Mouse (Mus musculus): ENCODE measurements around the gene Fam243. TPM values are rescaled to one million over a fixed set of nuclear protein-coding genes. Genes with fewer than 3 reads are reported as not detected.

The Fam243 gene
- not detected for total RNA-seq (2021)

DNA sequence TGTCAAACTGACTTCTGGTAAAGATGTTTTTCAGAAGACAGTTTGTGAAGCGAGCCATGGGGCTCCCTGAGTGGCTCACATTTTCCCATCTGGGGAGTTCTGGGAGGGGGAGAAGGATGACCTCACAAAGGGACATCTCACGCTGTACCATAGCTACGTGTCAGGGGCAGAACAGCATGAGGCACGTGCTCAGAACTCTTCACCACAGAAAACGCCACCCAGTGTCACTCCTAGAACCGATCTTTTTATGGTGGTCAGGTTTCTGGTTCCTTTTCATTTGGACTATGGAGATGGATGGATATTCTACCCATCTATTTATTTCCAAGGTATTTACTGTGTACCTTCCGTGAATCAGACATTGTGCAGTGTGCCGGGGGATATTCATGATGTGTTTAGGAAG is at the start of gene Fam243:
TSS of gene Fam243 (minus strand) at position 101 of the 400 bp plus-strand sequence.
- DNase-seq (ENCODE audit: extremely low spot score in 1 of 2, low spot score in 1 of 2): no peak

DNA sequence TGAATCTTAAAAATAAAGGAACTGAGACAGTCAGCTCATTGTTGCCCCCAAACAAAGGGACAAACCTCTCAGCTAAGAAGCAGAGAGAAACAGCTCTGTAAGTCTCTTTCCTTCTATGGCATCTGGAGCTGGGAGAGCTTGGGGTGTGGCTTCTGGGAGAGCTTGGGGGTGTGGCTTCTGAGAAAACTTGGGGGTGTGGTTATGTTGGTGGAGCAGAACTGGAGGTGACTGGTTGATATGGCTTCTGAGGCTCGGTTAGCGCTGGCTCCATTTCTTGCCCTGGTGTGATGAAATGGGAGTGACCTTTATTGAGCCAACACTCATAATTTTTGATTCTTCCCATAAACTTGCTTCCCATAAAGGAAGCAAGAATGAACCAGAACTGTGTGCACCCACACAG is 48.0 kb upstream of the Fam243 start:
- DNase-seq (ENCODE audit: extremely low spot score in 1 of 2, low spot score in 1 of 2): no peak

DNA sequence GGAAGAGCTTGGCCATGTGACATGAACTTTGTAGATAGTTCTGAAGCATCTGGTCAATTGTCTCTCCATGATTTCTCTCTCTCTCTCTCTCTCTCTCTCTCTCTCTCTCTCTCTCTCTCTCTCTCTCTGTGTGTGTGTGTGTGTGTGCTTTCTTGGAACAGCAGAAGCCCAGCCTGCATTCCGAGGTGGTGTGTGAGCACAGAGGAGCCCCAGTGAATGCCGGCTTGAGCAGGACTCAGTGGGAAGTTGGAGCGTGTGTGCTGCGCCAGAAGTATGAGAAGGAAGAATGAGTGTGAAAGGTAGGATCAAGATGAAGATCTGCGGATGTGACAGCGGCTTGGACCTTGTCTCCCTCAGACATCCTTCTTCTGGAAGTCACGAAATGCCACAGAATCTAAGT is 44.2 kb upstream of the Fam243 start:
- DNase-seq (ENCODE audit: extremely low spot score in 1 of 2, low spot score in 1 of 2): no peak

DNA sequence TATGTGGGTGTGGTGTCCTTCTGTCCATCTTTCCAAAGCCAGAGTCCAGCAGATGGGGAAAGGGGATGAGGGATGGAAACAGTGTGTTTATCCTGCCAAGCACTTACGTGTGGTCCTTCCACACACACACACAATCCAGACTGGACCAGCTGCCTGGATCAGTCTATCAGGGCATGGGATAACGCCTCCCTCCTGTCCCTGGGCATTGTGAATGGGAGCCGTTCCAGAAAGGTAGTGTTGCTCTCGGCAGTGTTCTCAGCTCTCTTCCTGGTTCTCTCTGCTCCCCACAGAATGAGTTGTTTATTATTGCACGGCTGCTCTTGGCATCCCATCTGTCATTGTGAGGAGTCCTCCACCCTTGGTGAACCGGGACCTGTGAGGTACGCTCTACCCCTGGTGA is 39.5 kb upstream of the Fam243 start:
- DNase-seq (ENCODE audit: extremely low spot score in 1 of 2, low spot score in 1 of 2): no peak

DNA sequence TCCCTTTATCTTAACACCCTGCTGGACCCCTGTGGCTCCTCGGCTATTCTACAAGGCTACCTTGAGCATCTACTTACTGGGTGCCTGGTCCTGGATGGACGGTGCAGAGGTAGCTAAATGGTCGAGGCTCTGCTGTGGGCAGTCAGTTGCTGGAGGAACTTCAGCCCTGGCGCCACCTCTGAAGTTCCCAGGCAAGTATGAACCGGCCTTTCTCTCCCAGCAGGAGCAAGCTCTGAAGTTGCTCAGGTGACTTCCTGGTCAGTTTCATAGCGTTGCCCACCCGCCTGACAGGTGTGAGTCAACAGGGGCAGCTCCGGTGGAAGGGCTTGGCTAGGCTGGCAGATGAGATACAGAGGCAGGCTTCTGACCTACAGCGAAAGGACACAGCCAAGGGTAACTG is 38.0 kb upstream of the Fam243 start, which contains the start of gene Kcne1:
TSS of gene Kcne1 (minus strand) at position 240 of the 400 bp plus-strand sequence.
- no peak for DNase-seq (ENCODE audit: extremely low spot score in 1 of 2, low spot score in 1 of 2)

DNA sequence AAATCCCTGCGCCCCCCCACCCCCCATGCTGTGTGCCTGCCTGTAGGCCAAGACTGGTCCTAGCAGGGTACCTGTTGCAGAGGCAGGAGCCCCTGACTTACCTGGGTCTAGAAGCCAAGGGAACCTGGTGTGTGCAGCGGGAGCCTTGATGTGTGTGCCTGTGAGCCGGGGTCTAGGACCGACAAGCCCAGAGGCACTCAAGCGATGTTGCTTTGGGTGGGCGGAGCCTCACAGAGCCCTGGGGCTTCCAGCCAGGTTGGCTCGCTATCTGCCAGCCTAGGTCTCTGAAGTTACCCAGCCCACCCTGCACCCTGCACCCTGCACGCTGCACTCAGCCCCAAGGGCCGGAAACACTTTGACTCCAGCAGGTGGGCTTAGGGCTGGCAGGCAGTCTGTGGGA is 37.5 kb upstream of the Fam243 start:
- no peak for DNase-seq (ENCODE audit: extremely low spot score in 1 of 2, low spot score in 1 of 2)

DNA sequence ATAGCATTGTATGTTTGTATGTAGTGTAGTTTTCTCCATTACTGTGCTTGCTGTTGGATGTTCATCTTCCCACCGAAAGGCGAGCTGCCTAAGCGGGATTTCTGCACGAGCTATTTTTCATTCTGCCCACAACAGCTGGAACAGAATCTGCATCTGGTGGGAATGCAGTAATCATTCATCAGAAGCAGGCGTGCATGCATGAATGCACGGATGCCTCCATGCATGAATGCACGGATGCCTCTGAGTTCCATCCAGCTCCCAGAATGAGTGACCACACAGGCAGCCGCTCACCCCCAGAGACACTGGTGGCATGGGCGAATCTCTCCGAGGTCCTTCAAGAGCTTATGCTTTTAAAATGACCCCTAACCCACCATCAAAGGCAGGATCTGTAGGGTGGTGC is 36.3 kb upstream of the Fam243 start:
- no peak for DNase-seq (ENCODE audit: extremely low spot score in 1 of 2, low spot score in 1 of 2)

DNA sequence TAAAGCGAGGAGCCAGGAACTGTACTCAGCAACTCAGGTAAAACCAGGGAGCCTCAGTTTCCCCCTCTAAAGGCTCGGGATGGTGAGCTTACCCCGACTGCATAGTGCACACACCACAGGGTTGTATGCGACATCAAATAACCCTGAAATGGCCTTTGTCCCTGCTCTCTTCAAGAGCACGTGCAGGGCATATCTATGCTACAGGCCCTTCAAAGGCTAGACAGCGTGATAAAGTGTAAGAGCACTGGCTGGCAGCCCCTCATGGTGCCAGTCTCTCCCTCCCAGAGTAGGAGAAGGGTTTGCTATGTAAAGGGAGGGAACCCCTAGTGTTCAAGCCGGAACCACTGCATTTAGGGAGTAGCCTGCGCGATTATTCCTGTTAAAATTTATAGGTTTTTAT is 35.8 kb upstream of the Fam243 start:
- no peak for DNase-seq (ENCODE audit: extremely low spot score in 1 of 2, low spot score in 1 of 2)

DNA sequence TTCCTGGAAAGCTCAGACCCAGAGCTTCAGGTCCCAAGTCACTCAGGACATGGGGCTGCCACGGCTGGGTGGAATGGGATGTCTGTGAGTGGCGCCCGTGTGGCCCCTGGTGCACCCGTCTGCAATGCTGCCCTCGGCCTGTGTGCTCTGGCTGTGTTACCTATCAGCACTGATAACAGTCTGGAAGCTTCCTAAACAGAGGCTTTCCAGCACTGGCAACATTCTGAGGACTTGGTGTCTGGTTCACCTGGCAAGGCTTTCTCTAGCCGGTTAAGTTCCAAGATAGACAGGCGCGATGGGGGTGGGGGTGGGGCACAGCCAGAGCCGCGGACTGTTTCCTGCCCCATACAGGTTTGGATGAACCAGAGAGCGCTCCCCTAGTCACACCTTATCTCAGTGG is 34.7 kb upstream of the Fam243 start:
- no peak for DNase-seq (ENCODE audit: extremely low spot score in 1 of 2, low spot score in 1 of 2)

DNA sequence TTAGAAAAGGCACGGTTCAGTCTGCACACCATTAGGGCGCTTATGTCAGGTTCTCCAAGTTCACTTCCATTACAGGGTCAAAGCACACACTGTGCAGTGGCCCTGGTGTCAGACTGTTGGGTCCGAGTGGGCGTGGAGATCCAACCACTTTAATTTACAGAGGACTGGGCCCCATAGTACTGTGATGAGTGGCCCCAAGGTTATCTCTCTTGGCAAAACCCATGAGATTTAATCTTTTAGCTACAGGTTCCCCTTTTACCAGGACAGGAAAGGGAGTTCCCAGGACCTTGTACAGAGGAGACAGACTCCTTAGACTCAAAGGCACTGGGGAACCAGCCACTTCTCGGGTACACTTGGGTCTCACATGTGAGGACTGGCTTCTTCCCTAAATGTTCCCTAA is 34.1 kb upstream of the Fam243 start:
- DNase-seq (ENCODE audit: extremely low spot score in 1 of 2, low spot score in 1 of 2): no peak

DNA sequence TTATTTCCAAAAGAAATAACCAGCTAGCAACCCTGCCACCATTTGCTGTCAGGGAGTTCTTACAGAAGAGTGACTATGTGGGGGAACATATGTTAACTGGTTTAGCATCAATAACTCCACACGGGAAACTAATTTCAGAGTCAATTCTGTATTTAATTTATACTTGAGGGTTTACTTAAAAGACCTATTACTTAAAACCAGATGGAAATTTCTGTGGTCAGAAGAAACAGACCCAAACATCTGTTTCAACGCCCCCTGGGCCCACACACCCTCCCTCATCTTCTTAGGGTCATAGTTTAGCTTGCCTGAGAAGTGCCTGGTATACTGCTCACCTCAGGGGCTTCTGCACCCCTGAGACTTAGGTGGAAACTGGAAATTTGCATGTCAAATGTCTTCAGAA is 32.7 kb upstream of the Fam243 start:
- no peak for DNase-seq (ENCODE audit: extremely low spot score in 1 of 2, low spot score in 1 of 2)

DNA sequence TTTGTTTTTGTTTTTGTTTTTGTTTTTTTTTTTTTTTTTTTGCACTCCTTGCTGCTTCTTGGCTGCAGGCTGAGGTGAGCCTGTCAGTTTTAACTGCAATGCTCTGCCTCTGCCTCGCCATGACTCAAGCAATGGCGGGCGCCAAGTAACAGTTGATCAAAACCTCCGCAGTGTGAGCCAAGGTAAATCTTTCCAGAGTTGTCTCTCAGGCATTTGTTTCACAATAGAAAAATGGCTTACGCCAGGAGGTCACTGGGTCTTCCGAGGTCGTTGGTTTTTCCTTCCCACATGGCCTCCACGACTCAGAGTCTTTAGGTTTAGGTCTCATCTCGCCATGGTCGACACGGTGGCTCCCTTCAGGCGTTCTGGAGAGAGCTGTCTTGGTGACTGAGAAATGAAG is 32.1 kb upstream of the Fam243 start:
- no peak for DNase-seq (ENCODE audit: extremely low spot score in 1 of 2, low spot score in 1 of 2)

DNA sequence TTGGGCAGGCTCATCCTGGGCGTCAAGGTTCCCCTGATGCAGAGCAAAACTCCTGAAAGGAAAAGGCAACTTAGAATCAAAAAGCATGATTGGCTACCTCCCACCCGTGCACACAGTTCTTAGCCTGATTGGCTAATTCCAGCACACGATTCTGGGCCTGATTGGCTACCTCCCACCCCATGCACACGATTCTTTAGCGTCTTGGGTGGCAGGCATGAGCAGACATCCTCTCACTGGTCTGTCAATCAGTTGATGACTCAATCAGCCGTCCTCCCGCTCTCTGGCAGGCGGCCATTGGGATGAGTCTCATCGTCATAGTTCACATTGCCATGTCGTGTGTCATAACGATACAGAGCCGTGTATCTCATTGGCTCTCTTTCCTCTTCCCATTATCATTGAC is 27.7 kb upstream of the Fam243 start:
- DNase-seq (ENCODE audit: extremely low spot score in 1 of 2, low spot score in 1 of 2): peak in 1 of 2 experiments; percentile 22

DNA sequence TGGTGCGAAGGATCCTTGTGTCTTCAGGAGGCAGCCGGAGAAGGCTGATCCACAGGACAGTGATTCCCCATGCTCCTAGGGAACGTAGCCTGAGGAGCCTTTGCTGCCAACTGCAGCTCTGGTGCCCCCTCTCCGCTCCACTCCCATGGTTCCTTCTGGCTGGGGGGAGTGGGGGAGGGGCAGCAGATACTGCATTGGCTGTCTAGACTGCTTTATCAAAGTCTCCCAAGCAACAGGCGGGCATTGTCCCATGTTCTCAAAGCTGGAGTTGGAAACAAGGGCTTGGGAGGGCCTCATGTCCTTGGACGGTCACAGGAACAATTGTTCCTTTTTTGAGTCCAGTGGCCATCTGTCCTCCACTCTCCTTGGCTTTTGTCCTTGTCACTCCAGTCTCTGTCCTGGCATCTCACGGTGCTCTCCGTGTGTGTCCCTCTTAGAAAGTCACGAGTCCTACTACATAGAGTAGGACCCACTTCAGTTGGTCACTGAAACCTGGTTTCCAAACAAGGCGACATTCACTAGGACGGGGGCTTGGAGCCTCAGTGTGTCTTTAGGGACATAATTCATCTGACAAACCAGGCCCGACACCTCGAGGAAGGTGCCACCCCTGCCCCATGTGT is 25.2 kb upstream of the Fam243 start:
- DNase-seq (ENCODE audit: extremely low spot score in 1 of 2, low spot score in 1 of 2): no peak

DNA sequence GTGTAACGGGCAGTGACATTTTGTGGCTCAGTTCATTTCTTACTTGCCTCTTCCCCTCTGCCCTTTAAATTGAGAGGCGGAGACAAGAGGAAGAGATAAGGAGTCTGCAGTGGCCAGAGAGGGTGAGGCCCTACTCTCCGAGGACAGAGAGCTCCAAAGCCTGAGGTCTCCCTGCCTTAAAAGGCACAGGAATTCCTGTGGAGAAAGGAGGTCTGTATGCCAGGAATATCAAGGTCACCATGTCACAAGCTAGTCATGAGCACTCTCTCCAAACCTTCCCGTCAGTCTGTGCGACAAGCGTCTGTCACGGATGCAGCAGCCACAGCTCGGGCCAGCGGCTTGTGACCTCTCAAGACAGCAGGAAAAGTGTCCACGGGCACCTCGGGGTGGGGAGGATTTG is 23.9 kb upstream of the Fam243 start:
- no peak for DNase-seq (ENCODE audit: extremely low spot score in 1 of 2, low spot score in 1 of 2)

DNA sequence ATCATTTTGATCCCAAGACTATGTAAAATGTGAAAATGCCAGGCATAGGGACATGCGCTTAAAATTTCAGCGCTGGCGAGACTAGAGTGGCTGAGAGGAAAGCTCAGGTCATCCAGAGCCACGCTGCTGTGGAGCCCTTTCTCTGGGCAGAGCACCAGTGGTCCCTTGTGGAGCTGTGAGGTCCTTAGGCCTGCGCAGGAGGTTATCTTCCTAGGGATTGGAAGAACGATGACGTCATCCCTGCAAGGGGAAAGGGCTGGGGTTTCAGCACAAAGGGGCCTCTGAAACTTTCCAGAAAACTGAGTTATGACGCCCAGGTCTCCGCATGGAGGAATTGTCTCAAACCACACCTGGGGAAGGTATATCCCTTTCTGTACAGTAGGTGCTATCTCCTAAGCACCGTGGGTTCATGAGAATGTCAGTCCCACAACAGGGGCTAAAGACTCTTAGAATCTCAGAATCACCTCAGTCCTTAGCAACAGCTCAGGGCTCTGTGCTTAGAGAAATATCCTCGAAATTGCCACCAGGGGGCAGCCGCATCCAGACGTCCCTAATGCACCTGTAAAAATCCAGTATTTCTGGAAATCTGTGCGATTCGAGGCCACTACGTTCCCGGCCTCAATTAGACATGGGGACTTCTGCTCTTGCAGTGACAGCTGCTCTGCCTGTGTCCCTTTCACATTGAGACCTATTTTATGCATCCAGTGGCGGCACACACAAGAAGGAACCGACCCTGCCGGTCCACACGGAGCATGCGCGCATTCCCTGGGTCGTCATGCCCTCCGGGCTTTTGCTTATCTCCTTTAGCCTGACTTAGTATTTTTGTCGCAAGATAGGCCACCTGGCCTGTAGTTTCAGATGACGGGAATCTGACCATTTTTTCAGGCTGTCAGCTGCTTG is 19.6 kb upstream of the Fam243 start:
- DNase-seq (ENCODE audit: extremely low spot score in 1 of 2, low spot score in 1 of 2): peak; percentile 65 to 82

DNA sequence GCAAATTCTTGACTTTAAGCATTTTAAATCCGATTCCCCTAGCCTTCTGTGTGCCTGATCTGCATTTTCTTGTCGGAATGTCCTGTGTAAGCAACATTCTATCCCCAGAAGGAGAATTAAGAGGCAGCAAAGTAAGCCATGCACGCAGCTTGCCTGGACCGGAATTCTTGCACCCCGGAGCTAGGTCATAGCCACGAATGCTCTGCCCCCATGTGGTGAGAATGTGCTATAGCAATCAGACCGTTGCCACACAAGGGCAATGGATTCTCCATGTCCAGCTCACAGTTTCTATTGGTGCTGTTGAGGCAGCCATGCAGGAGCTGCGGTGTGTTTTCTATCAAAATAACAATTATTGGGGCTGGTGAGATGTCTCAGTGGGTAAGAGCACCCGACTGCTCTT is 15.0 kb upstream of the Fam243 start:
- DNase-seq (ENCODE audit: extremely low spot score in 1 of 2, low spot score in 1 of 2): peak; percentile 52 to 69

DNA sequence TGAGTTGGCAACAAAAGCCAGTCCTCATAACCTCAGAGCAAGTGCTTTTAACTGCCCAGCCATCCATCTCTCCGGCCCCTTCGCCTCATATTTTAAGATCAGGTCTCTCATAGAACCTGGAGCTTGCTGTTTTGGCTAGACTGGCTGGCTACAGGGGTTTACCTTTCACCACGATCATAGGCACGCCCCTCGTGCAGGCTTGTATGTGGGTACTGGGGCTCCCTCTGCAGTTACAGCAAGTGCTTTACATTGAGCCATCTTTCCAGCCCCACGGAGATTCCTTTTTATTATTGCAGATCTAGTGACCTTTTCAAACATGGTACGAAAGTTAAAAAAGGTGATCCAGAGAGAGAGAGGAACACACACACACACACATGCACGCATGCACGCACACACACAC is 13.4 kb upstream of the Fam243 start:
- DNase-seq (ENCODE audit: extremely low spot score in 1 of 2, low spot score in 1 of 2): no peak

DNA sequence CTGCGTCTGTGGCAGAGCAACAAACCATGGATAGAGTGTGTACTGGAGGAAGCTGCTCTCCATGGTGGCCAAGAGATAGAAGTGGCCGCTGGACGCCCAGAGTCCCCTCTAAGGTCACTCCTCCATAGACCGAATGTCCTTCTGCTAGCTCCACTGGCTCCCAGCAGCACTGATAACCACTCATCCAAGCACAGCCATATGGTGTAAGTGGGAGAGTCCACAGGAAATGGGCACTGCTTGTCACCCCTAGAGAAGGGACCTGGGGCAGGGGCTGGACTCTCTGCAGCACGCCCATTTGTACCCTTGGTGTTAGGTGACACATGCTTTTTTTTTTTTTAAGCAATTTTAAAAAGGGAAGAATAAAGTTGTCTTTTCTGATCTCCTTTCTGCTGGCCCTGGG is 9.7 kb upstream of the Fam243 start:
- DNase-seq (ENCODE audit: extremely low spot score in 1 of 2, low spot score in 1 of 2): no peak

DNA sequence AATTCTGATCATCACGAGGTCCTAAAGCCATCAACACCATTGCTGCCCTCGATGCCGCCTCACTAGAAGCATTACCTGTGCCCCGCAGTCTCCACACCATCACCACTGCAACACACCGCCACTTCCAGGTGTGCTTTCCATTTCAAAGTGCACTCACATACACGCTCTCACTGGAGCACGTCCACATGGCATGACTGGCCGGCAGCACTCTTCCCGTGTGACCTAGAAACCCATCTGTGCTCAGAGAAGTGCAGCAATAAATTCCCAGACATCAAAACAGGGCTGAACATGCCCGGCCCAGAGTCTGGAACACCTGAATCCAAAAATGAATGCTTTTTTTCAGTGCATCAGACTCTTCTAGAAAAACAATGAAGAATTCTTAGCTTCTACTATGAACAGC is 6.7 kb upstream of the Fam243 start:
- DNase-seq (ENCODE audit: extremely low spot score in 1 of 2, low spot score in 1 of 2): no peak

DNA sequence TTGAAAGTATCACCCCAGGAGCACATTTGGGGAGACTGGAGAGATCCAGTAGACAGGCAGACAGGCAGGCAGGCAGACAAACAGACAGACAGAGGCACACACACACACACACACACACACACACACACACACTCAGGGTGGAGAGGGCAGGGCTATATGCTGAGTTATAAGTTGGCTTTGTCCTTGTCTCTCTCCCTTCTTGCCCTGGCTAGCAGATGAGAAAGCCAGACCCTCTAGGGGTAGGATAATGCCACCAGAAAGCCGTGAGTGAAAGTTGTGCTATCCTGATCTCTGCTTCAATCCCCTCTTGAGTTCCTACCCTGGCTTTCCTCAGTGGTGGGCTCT is 3.8 kb upstream of the Fam243 start:
- DNase-seq (ENCODE audit: extremely low spot score in 1 of 2, low spot score in 1 of 2): no peak

Measured in layer of hippocampus, postnatal 25 days (tissue).